11 mouse cellular contexts compared by ENCODE assay signal in the genomic region with DNA sequence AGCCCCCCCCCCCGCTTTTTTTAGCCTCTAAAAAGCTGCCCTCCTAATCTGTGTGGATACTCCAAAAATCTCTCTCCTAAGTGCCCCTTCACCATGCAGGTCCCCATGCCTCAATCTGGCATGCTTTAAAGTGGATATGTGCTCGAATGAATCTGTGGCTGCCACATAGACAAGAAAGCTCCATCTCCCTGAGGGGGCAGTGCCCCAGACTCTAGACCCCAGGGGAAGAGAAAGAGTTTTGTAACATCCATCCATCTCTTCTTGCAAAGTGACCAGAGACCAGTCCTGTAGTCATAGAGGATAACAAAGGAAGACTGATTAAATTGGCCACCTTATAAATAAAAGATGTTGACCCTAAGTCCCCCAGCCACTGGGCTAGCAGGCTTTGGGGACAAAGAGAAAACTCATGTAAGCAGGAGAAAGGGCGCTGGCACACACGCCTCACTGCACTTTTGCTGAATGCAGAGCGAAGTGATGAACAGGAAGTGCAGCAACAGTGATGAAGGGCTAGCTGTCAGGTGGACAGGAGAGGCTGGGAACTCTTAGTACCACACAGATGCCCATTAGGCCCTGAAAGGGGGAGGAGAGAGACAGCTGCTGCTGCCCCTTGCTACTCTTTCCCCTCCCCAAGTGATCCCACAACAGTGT. TPM values are rescaled to one million over a fixed set of nuclear protein-coding genes. Genes with fewer than 3 reads are reported as not detected.
DNase-seq lines count a peak whose midpoint lies in the region; ATAC-seq and TF ChIP-seq lines count a peak whose summit lies in the region.
"Had no signal": no experiment of that assay in that cellular context is flagged by ENCODE, and none has a peak within 500 bp of the region (broad histone marks: within the 10 kb centered on the region; RNA-seq: fewer than 3 reads in every experiment).

No protein-coding gene starts in this region.

- no peaks in the 10 kb centered on the region for H3K27me3 ChIP-seq in forebrain, postnatal 0 days (ENCODE audit: insufficient read depth, low read length)
- peaks cover 29% of the 10 kb centered on the region for H3K27me3 ChIP-seq in midbrain, embryonic 13.5 days
- H3K27me3 ChIP-seq in stomach, postnatal 0 days (ENCODE audit: control insufficient read depth, insufficient read depth, low read length): no peaks in the 10 kb centered on the region

- no peak for ATAC-seq in forebrain, postnatal 0 days
- ATAC-seq in midbrain, embryonic 13.5 days: peak; percentile 44; the same call in 1 of the 2 replicates
- no peak for ATAC-seq in stomach, postnatal 0 days (ENCODE audit: low FRiP score, low TSS enrichment)

- TF ChIP-seq EP300 in stomach, postnatal 0 days (optimal IDR thresholded peaks at IDR 0.05): no peak

- H3K4me3 ChIP-seq in forebrain, postnatal 0 days (ENCODE audit: low read depth, low read length): peak overlapping the region; percentile 38
- peak overlapping the region; percentile 42; the same call in 1 of the 2 replicates for H3K4me3 ChIP-seq in midbrain, embryonic 13.5 days (replicated peaks)
- H3K4me3 ChIP-seq in stomach, postnatal 0 days (ENCODE audit: low read depth, low read length): no peak overlapping the region
- H3K4me3 ChIP-seq: liver, embryonic 15.5 days had no signal

- H3K9me3 ChIP-seq in forebrain, postnatal 0 days (ENCODE audit: low read length): no peaks in the 10 kb centered on the region
- no peaks in the 10 kb centered on the region for H3K9me3 ChIP-seq in midbrain, embryonic 13.5 days
- H3K9me3 ChIP-seq in stomach, postnatal 0 days (ENCODE audit: control insufficient read depth, low read length): no peaks in the 10 kb centered on the region
- H3K9me3 ChIP-seq: liver, embryonic 15.5 days had no signal

- H3K9ac ChIP-seq in forebrain, postnatal 0 days: peak overlapping the region; percentile 53; the same call in 1 of the 2 replicates
- H3K9ac ChIP-seq in midbrain, embryonic 13.5 days (replicated peaks): peak overlapping the region; percentile 70
- H3K9ac ChIP-seq in stomach, postnatal 0 days (ENCODE audit: low read length): no peak overlapping the region
- H3K9ac ChIP-seq: liver, embryonic 15.5 days had no signal

- H3K27ac ChIP-seq in forebrain, postnatal 0 days (ENCODE audit: low read depth, low read length): no peak overlapping the region
- H3K27ac ChIP-seq in midbrain, embryonic 13.5 days: no peak overlapping the region
- H3K27ac ChIP-seq in stomach, postnatal 0 days (replicated peaks): no peak overlapping the region
- H3K27ac ChIP-seq: liver, embryonic 15.5 days had no signal

- 0 out of 2 replicates have a peak, but pooled peaks cover 5% of the 10 kb centered on the region for H3K4me1 ChIP-seq in forebrain, postnatal 0 days (ENCODE audit: insufficient read depth)
- H3K4me1 ChIP-seq in midbrain, embryonic 13.5 days (replicated peaks): peaks cover 28% of the 10 kb centered on the region
- no peaks in the 10 kb centered on the region for H3K4me1 ChIP-seq in stomach, postnatal 0 days (replicated peaks; ENCODE audit: control insufficient read depth, insufficient read depth)
- H3K4me1 ChIP-seq: liver, embryonic 15.5 days had no signal

- DNase-seq in thymus, postnatal 10 days (ENCODE audit: low spot score in 2 of 2): peak; percentile 4 to 10
- DNase-seq in thymus, adult 18-20 months: no peak
- DNase-seq in forebrain, postnatal 0 days: peak; percentile 14
- DNase-seq in thymus, postnatal 4 days: peak; percentile 40
- no peak for DNase-seq in cerebellum, adult 8-10 months
- DNase-seq in left cerebral cortex, postnatal 4 days: no peak
- no peak for DNase-seq in stomach, postnatal 0 days (ENCODE audit: low spot score)
- DNase-seq: kidney, adult 18-20 months had no signal

- no peaks in the 10 kb centered on the region for H3K36me3 ChIP-seq in forebrain, postnatal 0 days (ENCODE audit: insufficient read depth)
- H3K36me3 ChIP-seq in midbrain, embryonic 13.5 days: no peaks in the 10 kb centered on the region
- no peaks in the 10 kb centered on the region for H3K36me3 ChIP-seq in stomach, postnatal 0 days (ENCODE audit: control insufficient read depth, insufficient read depth, low read length)
- H3K36me3 ChIP-seq: liver, embryonic 15.5 days had no signal

- TF ChIP-seq CTCF in forebrain, postnatal 0 days (IDR thresholded peaks at IDR 0.05; ENCODE audit: low read depth): no peak
- TF ChIP-seq CTCF in stomach, postnatal 0 days (IDR thresholded peaks at IDR 0.05; ENCODE audit: low read depth): no peak

- WGBS in forebrain, postnatal 0 days: 13% methylated on average over 5 of the region's 5 CpGs
- 15% methylated on average over 5 of the region's 5 CpGs for WGBS in midbrain, embryonic 13.5 days
- WGBS in stomach, postnatal 0 days: 50% methylated on average over 5 of the region's 5 CpGs

- intact Hi-C loops in left cerebral cortex, postnatal 4 days (cut with DNase I): no loop called here

- H3K4me2 ChIP-seq in forebrain, postnatal 0 days (ENCODE audit: low read depth): peak overlapping the region; percentile 79
- H3K4me2 ChIP-seq in midbrain, embryonic 13.5 days (replicated peaks): peak overlapping the region; percentile 70
- no peak overlapping the region for H3K4me2 ChIP-seq in stomach, postnatal 0 days (replicated peaks; ENCODE audit: low read depth)

RNA-seq across cellular contexts. Expression of a gene that starts 1.5 kb away (rescaled TPM):
- 1.0 TPM in 2 replicates for total RNA-seq in forebrain, postnatal 0 days (2014; rRNA removed)
- polyA plus RNA-seq in forebrain, postnatal 0 days (2015; fragmentation: Nextera tagmentation; extraction: Ambion mirVana): 0.43 and 1.2 TPM in 2 replicates
- 0.83 and 1.4 TPM in 2 replicates for polyA plus RNA-seq in midbrain, embryonic 13.5 days (2015; fragmentation: Nextera tagmentation; extraction: Ambion mirVana)
- total RNA-seq in left cerebral cortex, postnatal 4 days (2021): 1 to 10 TPM; 1.5 to 1.7 TPM
- 0.42 TPM in 2 replicates for polyA plus RNA-seq in stomach, postnatal 0 days (2015; fragmentation: Nextera tagmentation; extraction: Ambion mirVana)
- polyA plus RNA-seq: heart, embryonic 11.5 days had no signal

RNA-seq across cellular contexts. Expression of a gene that starts 13.3 kb away (rescaled TPM):
- 9.8 and 13.6 TPM in 2 replicates for total RNA-seq in forebrain, postnatal 0 days (2014; rRNA removed)
- 43.8 and 49.2 TPM in 2 replicates for polyA plus RNA-seq in forebrain, postnatal 0 days (2015; fragmentation: Nextera tagmentation; extraction: Ambion mirVana)
- 61.6 and 63.1 TPM in 2 replicates for polyA plus RNA-seq in midbrain, embryonic 13.5 days (2015; fragmentation: Nextera tagmentation; extraction: Ambion mirVana)
- total RNA-seq in left cerebral cortex, postnatal 4 days (2021): 10 to 100 TPM; 46.8 to 51.0 TPM
- 3.8 and 4.0 TPM in 2 replicates for polyA plus RNA-seq in stomach, postnatal 0 days (2015; fragmentation: Nextera tagmentation; extraction: Ambion mirVana)

RNA-seq across cellular contexts. Expression of a gene that starts 27.2 kb away (rescaled TPM):
- total RNA-seq in forebrain, postnatal 0 days (2014; rRNA removed): 0.29 and 0.46 TPM in 2 replicates
- polyA plus RNA-seq in forebrain, postnatal 0 days (2015; fragmentation: Nextera tagmentation; extraction: Ambion mirVana): 0.25 and 0.27 TPM in 2 replicates
- 0.79 and 1.0 TPM in 2 replicates for polyA plus RNA-seq in midbrain, embryonic 13.5 days (2015; fragmentation: Nextera tagmentation; extraction: Ambion mirVana)
- under 1 TPM in 1 of 2 experiments, not detected in 1; 0.16 TPM for total RNA-seq in left cerebral cortex, postnatal 4 days (2021)
- polyA plus RNA-seq in stomach, postnatal 0 days (2015; fragmentation: Nextera tagmentation; extraction: Ambion mirVana): 7.5 and 8.8 TPM in 2 replicates

RNA-seq across cellular contexts. Expression of a gene that starts 37.5 kb away (rescaled TPM):
- total RNA-seq in forebrain, postnatal 0 days (2014; rRNA removed): 0.62 and 3.0 TPM in 2 replicates
- polyA plus RNA-seq in forebrain, postnatal 0 days (2015; fragmentation: Nextera tagmentation; extraction: Ambion mirVana): 1.7 TPM in 2 replicates
- polyA plus RNA-seq in midbrain, embryonic 13.5 days (2015; fragmentation: Nextera tagmentation; extraction: Ambion mirVana): 2.0 and 2.2 TPM in 2 replicates
- total RNA-seq in left cerebral cortex, postnatal 4 days (2021): under 1 TPM; 0.38 to 0.81 TPM
- polyA plus RNA-seq in stomach, postnatal 0 days (2015; fragmentation: Nextera tagmentation; extraction: Ambion mirVana): 0.82 and 1.5 TPM in 2 replicates

RNA-seq across cellular contexts. Expression of a gene that starts 43.3 kb away (rescaled TPM):
- total RNA-seq in forebrain, postnatal 0 days (2014; rRNA removed): 66.4 and 71.6 TPM in 2 replicates
- polyA plus RNA-seq in forebrain, postnatal 0 days (2015; fragmentation: Nextera tagmentation; extraction: Ambion mirVana): 51.9 and 56.7 TPM in 2 replicates
- polyA plus RNA-seq in midbrain, embryonic 13.5 days (2015; fragmentation: Nextera tagmentation; extraction: Ambion mirVana): 61.3 and 63.2 TPM in 2 replicates
- total RNA-seq in left cerebral cortex, postnatal 4 days (2021): 10 to 100 TPM; 39.2 to 39.9 TPM
- 47.6 and 50.7 TPM in 2 replicates for polyA plus RNA-seq in stomach, postnatal 0 days (2015; fragmentation: Nextera tagmentation; extraction: Ambion mirVana)

Comparison
In these comparisons a context has a peak if more than half of its experiments do, and no peak if none do; other contexts are left out.
1. DNase-seq: peak in thymus, postnatal 10 days (2 of 2), forebrain, postnatal 0 days (single experiment) and thymus, postnatal 4 days (single experiment); none in thymus, adult 18-20 months (0 of 2), cerebellum, adult 8-10 months (single experiment), left cerebral cortex, postnatal 4 days (single experiment) and stomach, postnatal 0 days (single experiment).